Mouse (Mus musculus) hindbrain, postnatal 0 days (tissue): ENCODE results near the gene Ubac2. TPM values are rescaled to one million over a fixed set of nuclear protein-coding genes. Genes with fewer than 3 reads are reported as not detected.

Experiments
- ATAC-seq: fragments of 200-750 bp; cut with Nextera tagmentation; 2 replicates; pipeline ENCODE4 v1.8.0; 2017; ENCODE audit warnings: mild to moderate bottlenecking, moderate TSS enrichment, moderate library complexity
- DNase-seq: peaks from one replicate; pipeline ENCODE4 v3.0.0-alpha.2; 2015; ENCODE audit warnings: low spot score
- H3K27ac ChIP-seq: fragments of 300-500 bp; sonication (generic); 2 replicates; pipeline ENCODE4 v1.5.1; 2014; ENCODE audit warnings: mild to moderate bottlenecking
- H3K27me3 ChIP-seq: fragments of 300-500 bp; sonication (generic); 2 replicates; pipeline ENCODE4 v1.6.1; 2014; ENCODE audit warnings: low read length, mixed read lengths; ENCODE audit not compliant: insufficient read depth
- H3K36me3 ChIP-seq: fragments of 300-500 bp; sonication (generic); 2 replicates; pipeline ENCODE4 v1.6.1; 2014; ENCODE audit warnings: low read length, mixed read lengths; ENCODE audit not compliant: insufficient read depth
- H3K4me1 ChIP-seq: fragments of 300-500 bp; sonication (generic); 2 replicates; pipeline ENCODE4 v1.6.1; 2014; ENCODE audit warnings: antibody characterized with exemption, low read length, mixed read lengths; ENCODE audit not compliant: insufficient read depth
- H3K4me2 ChIP-seq: fragments of 300-500 bp; sonication (generic); 2 replicates; pipeline ENCODE4 v1.6.1; 2014; ENCODE audit warnings: low read depth, mild to moderate bottlenecking, low read length, moderate library complexity, mixed read lengths
- H3K4me3 ChIP-seq: fragments of 300-500 bp; sonication (generic); 2 replicates; pipeline ENCODE4 v1.5.1; 2014; ENCODE audit warnings: low read length
- H3K9ac ChIP-seq: fragments of 300-500 bp; sonication (generic); replicated peaks from 2 replicates; pipeline ENCODE4 v1.6.1; 2014; ENCODE audit warnings: mild to moderate bottlenecking, low read length, moderate library complexity, mixed read lengths
- H3K9me3 ChIP-seq: fragments of 300-500 bp; sonication (generic); 2 replicates; pipeline ENCODE4 v1.6.1; 2016; ENCODE audit warnings: low read length, mixed read lengths
- CTCF ChIP-seq: IDR thresholded peaks from 2 replicates; pipeline ENCODE4 v1.5.1; 2016; ENCODE audit warnings: antibody characterized with exemption, control low read depth, low read depth
- WGBS: fragments of 180-500 bp; shearing (Covaris S2); extraction: QIAGEN DNeasy Blood & Tissue Kit; methylation state at CpG from one replicate; pipeline ENCODE4 v1.1.7; 2014; 5-methylcytosine and 5-hydroxymethylcytosine counted together
- polyA plus RNA-seq: library from polyadenylated mRNA; unstranded; fragments of >200 nt; fragmentation: Nextera tagmentation; extraction: Ambion mirVana; gene quantifications from 2 replicates; pipeline ENCODE4 v1.2.1, GENCODE M21; 2015
- total RNA-seq: library from RNA; depleted of rRNA; stranded (reverse); fragments of >200 nt; gene quantifications from 2 replicates; pipeline ENCODE4 v1.2.3, GENCODE M21; 2014

Gene Ubac2
- total and polyA plus RNA-seq, 2 experiments from 2014 or later: 45.6 to 55.4 TPM

- no peaks in the 10 kb centered on the region for H3K9me3 ChIP-seq
- 95% methylated on average over 2 of the region's 2 CpGs for WGBS
- H3K27ac ChIP-seq: no peak overlapping the region
- H3K36me3 ChIP-seq: peaks cover 16% of the 10 kb centered on the region; the same call in 1 of the 2 replicates
- H3K4me3 ChIP-seq: no peak overlapping the region
- H3K27me3 ChIP-seq: no peaks in the 10 kb centered on the region
- H3K9ac ChIP-seq: no peak overlapping the region
- DNase-seq: no peak
- TF ChIP-seq CTCF: no peak
- no peak for ATAC-seq
- H3K4me2 ChIP-seq: no peak overlapping the region
- H3K4me1 ChIP-seq: no peaks in the 10 kb centered on the region
Measured at GRCm38 (mm10) chr14:122019389-122019788, 141.0 kb downstream of the Ubac2 start.

- Histone ChIP-seq H3K27me3 (no peaks in the 10 kb centered on the region), H3K27ac (no peak overlapping the region), H3K4me2 (no peak overlapping the region), H3K9me3 (no peaks in the 10 kb centered on the region), H3K9ac (no peak overlapping the region), H3K36me3 (peaks cover 16% of the 10 kb centered on the region; the same call in 1 of the 2 replicates), H3K4me1 (no peaks in the 10 kb centered on the region), H3K4me3 (no peak overlapping the region)
- TF ChIP-seq CTCF: no peak
- ATAC-seq: peak; percentile 32; the same call in 1 of the 2 replicates
- WGBS: 95% methylated on average over 6 of the region's 6 CpGs
- no peak for DNase-seq
Measured at GRCm38 (mm10) chr14:122020567-122020966, 142.1 kb downstream of the Ubac2 start.

GRCm38 (mm10) chr14:122023054-122023453 is 144.6 kb downstream of the Ubac2 start:
- no peak for TF ChIP-seq CTCF
- H3K4me2 ChIP-seq: no peak overlapping the region
- H3K4me3 ChIP-seq: no peak overlapping the region
- ATAC-seq: no peak
- no peak overlapping the region for H3K9ac ChIP-seq
- no peak for DNase-seq
- WGBS: 76% methylated on average over 1 of the region's 1 CpGs
- no peak overlapping the region for H3K27ac ChIP-seq
- H3K4me1 ChIP-seq: no peaks in the 10 kb centered on the region
- H3K9me3 ChIP-seq: no peaks in the 10 kb centered on the region
- H3K27me3 ChIP-seq: no peaks in the 10 kb centered on the region
- H3K36me3 ChIP-seq: peaks cover 16% of the 10 kb centered on the region; the same call in 1 of the 2 replicates

- Histone ChIP-seq H3K27ac (no peak overlapping the region), H3K4me3 (no peak overlapping the region), H3K4me1 (no peaks in the 10 kb centered on the region), H3K9me3 (no peaks in the 10 kb centered on the region), H3K9ac (no peak overlapping the region), H3K4me2 (no peak overlapping the region), H3K27me3 (no peaks in the 10 kb centered on the region), H3K36me3 (peaks cover 16% of the 10 kb centered on the region; the same call in 1 of the 2 replicates)
- TF ChIP-seq CTCF: no peak
- ATAC-seq (no peak), DNase-seq (no peak)
Measured at GRCm38 (mm10) chr14:122023928-122024327, 145.5 kb downstream of the Ubac2 start.

- 90% methylated on average over 11 of the region's 11 CpGs for WGBS
- Histone ChIP-seq H3K4me1 (no peaks in the 10 kb centered on the region), H3K4me2 (no peak overlapping the region), H3K36me3 (no peaks in the 10 kb centered on the region), H3K4me3 (no peak overlapping the region), H3K27ac (no peak overlapping the region), H3K9me3 (no peaks in the 10 kb centered on the region), H3K9ac (no peak overlapping the region), H3K27me3 (no peaks in the 10 kb centered on the region)
- no peak for ATAC-seq
- DNase-seq: no peak
- no peak for TF ChIP-seq CTCF
Measured at GRCm38 (mm10) chr14:122028926-122029745, 150.7 kb downstream of the Ubac2 start.

- ATAC-seq: no peak
- no peak overlapping the region for H3K4me2 ChIP-seq
- no peaks in the 10 kb centered on the region for H3K4me1 ChIP-seq
- H3K36me3 ChIP-seq: no peaks in the 10 kb centered on the region
- no peak overlapping the region for H3K9ac ChIP-seq
- no peak for DNase-seq
- H3K9me3 ChIP-seq: no peaks in the 10 kb centered on the region
- H3K27me3 ChIP-seq: no peaks in the 10 kb centered on the region
- H3K4me3 ChIP-seq: no peak overlapping the region
- WGBS: 90% methylated on average over 4 of the region's 4 CpGs
- H3K27ac ChIP-seq: no peak overlapping the region
- no peak for TF ChIP-seq CTCF
Measured at GRCm38 (mm10) chr14:122029851-122030250, 151.4 kb downstream of the Ubac2 start.

- Histone ChIP-seq H3K9ac (no peak overlapping the region), H3K4me2 (no peak overlapping the region), H3K4me3 (no peak overlapping the region), H3K4me1 (no peaks in the 10 kb centered on the region), H3K27me3 (no peaks in the 10 kb centered on the region), H3K36me3 (no peaks in the 10 kb centered on the region), H3K27ac (no peak overlapping the region), H3K9me3 (no peaks in the 10 kb centered on the region)
- 85% methylated on average over 2 of the region's 2 CpGs for WGBS
- no peak for DNase-seq
- no peak for ATAC-seq
- no peak for TF ChIP-seq CTCF
Measured at GRCm38 (mm10) chr14:122032045-122032444, 153.6 kb downstream of the Ubac2 start.
